Mouse (Mus musculus): ENCODE measurements around the gene Scai. TPM values are rescaled to one million over a fixed set of nuclear protein-coding genes. Genes with fewer than 3 reads are reported as not detected.

Gene Scai
- polyA plus RNA-seq, 1 experiment from 2014 or later: 18.9 TPM

GRCm38 (mm10) chr2:39048515-39048914 lies 142.0 kb downstream of the Scai start:
- Histone ChIP-seq H3K4me1 (no peaks in the 10 kb centered on the region), H3K9me3 (replicated peaks) (no peaks in the 10 kb centered on the region), H3K36me3 (peaks cover 71% of the 10 kb centered on the region), H3K9ac (no peak overlapping the region), H3K4me2 (replicated peaks) (no peak overlapping the region), H3K4me3 (no peak overlapping the region), H3K27ac (no peak overlapping the region), H3K27me3 (no peaks in the 10 kb centered on the region)
- ATAC-seq (ENCODE audit: low FRiP score): no peak
- WGBS: 100% methylated on average over 1 of the region's 1 CpGs

- Histone ChIP-seq H3K4me3 (no peak overlapping the region), H3K9me3 (replicated peaks) (no peaks in the 10 kb centered on the region), H3K9ac (no peak overlapping the region), H3K27me3 (no peaks in the 10 kb centered on the region), H3K27ac (no peak overlapping the region), H3K4me1 (no peaks in the 10 kb centered on the region), H3K36me3 (peaks cover 62% of the 10 kb centered on the region), H3K4me2 (replicated peaks) (no peak overlapping the region)
- ATAC-seq (ENCODE audit: low FRiP score): no peak
- 88% methylated on average over 1 of the region's 1 CpGs for WGBS
Measured at GRCm38 (mm10) chr2:39040215-39040614, 150.3 kb downstream of the Scai start.

- Histone ChIP-seq H3K4me3 (no peak overlapping the region), H3K4me2 (replicated peaks) (no peak overlapping the region), H3K9ac (no peak overlapping the region), H3K36me3 (peaks cover 75% of the 10 kb centered on the region), H3K27ac (no peak overlapping the region), H3K9me3 (replicated peaks) (no peaks in the 10 kb centered on the region), H3K4me1 (no peaks in the 10 kb centered on the region), H3K27me3 (no peaks in the 10 kb centered on the region)
- 91% methylated on average over 1 of the region's 1 CpGs for WGBS
- ATAC-seq (ENCODE audit: low FRiP score): no peak
Measured at GRCm38 (mm10) chr2:39031611-39032010, 158.9 kb downstream of the Scai start.

GRCm38 (mm10) chr2:39020004-39020403 lies 170.5 kb downstream of the Scai start:
- no peaks in the 10 kb centered on the region for H3K27me3 ChIP-seq
- 87% methylated on average over 1 of the region's 1 CpGs for WGBS
- H3K9ac ChIP-seq: no peak overlapping the region
- H3K9me3 ChIP-seq (replicated peaks): no peaks in the 10 kb centered on the region
- peaks cover 77% of the 10 kb centered on the region for H3K36me3 ChIP-seq
- ATAC-seq (ENCODE audit: low FRiP score): no peak
- H3K4me3 ChIP-seq: no peak overlapping the region
- H3K27ac ChIP-seq: no peak overlapping the region
- H3K4me2 ChIP-seq (replicated peaks): no peak overlapping the region
- H3K4me1 ChIP-seq: no peaks in the 10 kb centered on the region

- Histone ChIP-seq H3K27me3 (no peaks in the 10 kb centered on the region), H3K4me2 (replicated peaks) (no peak overlapping the region), H3K36me3 (peaks cover 72% of the 10 kb centered on the region), H3K27ac (no peak overlapping the region), H3K4me3 (no peak overlapping the region), H3K9ac (no peak overlapping the region), H3K4me1 (no peaks in the 10 kb centered on the region), H3K9me3 (replicated peaks) (no peaks in the 10 kb centered on the region)
- no peak for ATAC-seq (ENCODE audit: low FRiP score)
- 78% methylated on average over 3 of the region's 3 CpGs for WGBS
Measured at GRCm38 (mm10) chr2:39016581-39016980, 174.0 kb downstream of the Scai start.

Other genes with a start within 250 kb of the Scai start
- gene Wdr38, start 193.3 kb downstream of the Scai start, polyA plus RNA-seq (2016; fragmentation: Nextera tagmentation; extraction: Ambion mirVana): 2.1 and 2.2 TPM in 2 replicates
- 127 and 129 TPM in 2 replicates for gene Arpc5l, start 185.4 kb downstream of the Scai start, polyA plus RNA-seq (2016; fragmentation: Nextera tagmentation; extraction: Ambion mirVana)
- 899 and 939 TPM in 2 replicates for gene Rpl35, start 185.1 kb downstream of the Scai start, polyA plus RNA-seq (2016; fragmentation: Nextera tagmentation; extraction: Ambion mirVana)
- gene Golga1, start 125.2 kb downstream of the Scai start, polyA plus RNA-seq (2016; fragmentation: Nextera tagmentation; extraction: Ambion mirVana): 35.1 and 39.0 TPM in 2 replicates
- gene Ppp6c, start 35.7 kb upstream of the Scai start, polyA plus RNA-seq (2016; fragmentation: Nextera tagmentation; extraction: Ambion mirVana): 80.7 and 87.9 TPM in 2 replicates